Mouse (Mus musculus) midbrain, embryonic 10.5 days (tissue): ENCODE measurements around the gene Slc2a3. TPM values are rescaled to one million over a fixed set of nuclear protein-coding genes. Genes with fewer than 3 reads are reported as not detected.

ENCODE experiments used
- DNase-seq: peaks from one replicate; pipeline ENCODE4 v3.0.0-alpha.2; 2017; ENCODE audit warnings: low spot score
- H3K27ac ChIP-seq: fragments of 300-500 bp; sonication (generic); replicated peaks from 2 replicates; pipeline ENCODE4 v1.5.1; 2016; ENCODE audit warnings: mild to moderate bottlenecking
- H3K27me3 ChIP-seq: fragments of 300-500 bp; sonication (generic); 2 replicates; pipeline ENCODE4 v1.6.1; 2016; ENCODE audit warnings: low read depth, mild to moderate bottlenecking; ENCODE audit not compliant: poor library complexity, severe bottlenecking
- H3K36me3 ChIP-seq: fragments of 300-500 bp; sonication (generic); 2 replicates; pipeline ENCODE4 v1.6.1; 2016; ENCODE audit warnings: mild to moderate bottlenecking, moderate library complexity
- H3K4me1 ChIP-seq: fragments of 300-500 bp; sonication (generic); 2 replicates; pipeline ENCODE4 v1.6.1; 2016
- H3K4me3 ChIP-seq: fragments of 300-500 bp; sonication (generic); 2 replicates; pipeline ENCODE4 v1.5.1; 2016; ENCODE audit warnings: mild to moderate bottlenecking, moderate library complexity
- H3K9me3 ChIP-seq: fragments of 300-500 bp; sonication (generic); replicated peaks from 2 replicates; pipeline ENCODE4 v1.6.1; 2016; ENCODE audit warnings: mild to moderate bottlenecking
- WGBS: fragments of 180-500 bp; shearing (Covaris S2); methylation state at CpG from one replicate; pipeline ENCODE4 v1.1.7; 2016; 5-methylcytosine and 5-hydroxymethylcytosine counted together
- polyA plus RNA-seq: library from polyadenylated mRNA; unstranded; fragments of >200 nt; fragmentation: Nextera tagmentation; extraction: Ambion mirVana; gene quantifications from 2 replicates; pipeline ENCODE4 v1.2.1, GENCODE M21; 2016

Gene Slc2a3
- 42.0 and 63.0 TPM in 2 replicates for polyA plus RNA-seq

GRCm38 (mm10) chr6:122801301-122801800, at the start of gene Slc2a3:
Gene Slc2a3, minus strand, starts transcription at chr6:122801640.
- WGBS, result under 1% methylated on average over 46 of the region's 46 CpGs
- peaks cover 15% of the 10 kb centered on the region for H3K4me1 ChIP-seq
- peak within 1 kb of the TSS; percentile 64 for H3K4me3 ChIP-seq
- H3K36me3 ChIP-seq, result no peaks in the 10 kb centered on the region
- H3K27me3 ChIP-seq, result peaks cover 44% of the 10 kb centered on the region
- H3K27ac ChIP-seq, result peak within 1 kb of the TSS; percentile 83
- DNase-seq, result peak; percentile 70
- no peaks in the 10 kb centered on the region for H3K9me3 ChIP-seq

GRCm38 (mm10) chr6:122843759-122844158, 42.3 kb upstream of the Slc2a3 start:
- H3K9me3 ChIP-seq, result no peaks in the 10 kb centered on the region
- DNase-seq, result no peak
- H3K27ac ChIP-seq, result no peak overlapping the region
- 93% methylated on average over 6 of the region's 6 CpGs for WGBS
- peaks cover 55% of the 10 kb centered on the region for H3K36me3 ChIP-seq
- no peaks in the 10 kb centered on the region for H3K4me1 ChIP-seq
- no peaks in the 10 kb centered on the region for H3K27me3 ChIP-seq
- no peak overlapping the region for H3K4me3 ChIP-seq

- H3K27ac ChIP-seq, result no peak overlapping the region
- DNase-seq, result no peak
- no peaks in the 10 kb centered on the region for H3K27me3 ChIP-seq
- WGBS, result 90% methylated on average over 5 of the region's 5 CpGs
- peaks cover 88% of the 10 kb centered on the region for H3K36me3 ChIP-seq
- H3K4me1 ChIP-seq, result no peaks in the 10 kb centered on the region
- H3K9me3 ChIP-seq, result no peaks in the 10 kb centered on the region; the same call in 1 of the 2 replicates
- no peak overlapping the region for H3K4me3 ChIP-seq
These were observed 36.1 kb upstream of the Slc2a3 start for GRCm38 (mm10) chr6:122837539-122837938.

- 95% methylated on average over 3 of the region's 3 CpGs for WGBS
- H3K4me3 ChIP-seq, result no peak overlapping the region
- no peak for DNase-seq
- H3K9me3 ChIP-seq, result no peaks in the 10 kb centered on the region; the same call in 1 of the 2 replicates
- peaks cover 82% of the 10 kb centered on the region for H3K36me3 ChIP-seq
- no peaks in the 10 kb centered on the region for H3K27me3 ChIP-seq
- no peak overlapping the region for H3K27ac ChIP-seq
- H3K4me1 ChIP-seq, result no peaks in the 10 kb centered on the region
These were observed 35.5 kb upstream of the Slc2a3 start for GRCm38 (mm10) chr6:122836974-122837373.

- DNase-seq, result no peak
- Histone ChIP-seq H3K27ac (no peak overlapping the region), H3K36me3 (peaks cover 59% of the 10 kb centered on the region), H3K4me1 (no peaks in the 10 kb centered on the region), H3K4me3 (no peak overlapping the region), H3K9me3 (no peaks in the 10 kb centered on the region; the same call in 1 of the 2 replicates), H3K27me3 (no peaks in the 10 kb centered on the region)
- 58% methylated on average over 4 of the region's 4 CpGs for WGBS
These were observed 32.9 kb upstream of the Slc2a3 start for GRCm38 (mm10) chr6:122834365-122834764.

GRCm38 (mm10) chr6:122832880-122833279, 31.4 kb upstream of the Slc2a3 start:
- Histone ChIP-seq H3K4me3 (no peak overlapping the region), H3K27ac (no peak overlapping the region), H3K36me3 (peaks cover 50% of the 10 kb centered on the region), H3K4me1 (no peaks in the 10 kb centered on the region), H3K27me3 (no peaks in the 10 kb centered on the region), H3K9me3 (no peaks in the 10 kb centered on the region; the same call in 1 of the 2 replicates)
- 81% methylated on average over 7 of the region's 7 CpGs for WGBS
- DNase-seq, result no peak

GRCm38 (mm10) chr6:122828086-122828485, 26.6 kb upstream of the Slc2a3 start:
- Histone ChIP-seq H3K27me3 (peaks cover 17% of the 10 kb centered on the region), H3K36me3 (peaks cover 12% of the 10 kb centered on the region), H3K9me3 (no peaks in the 10 kb centered on the region), H3K27ac (no peak overlapping the region), H3K4me3 (no peak overlapping the region), H3K4me1 (peaks cover 15% of the 10 kb centered on the region)
- peak; percentile 38 for DNase-seq
- WGBS, result 40% methylated on average over 13 of the region's 13 CpGs

GRCm38 (mm10) chr6:122825923-122826742, 24.7 kb upstream of the Slc2a3 start:
- peaks cover 28% of the 10 kb centered on the region for H3K4me1 ChIP-seq
- H3K27me3 ChIP-seq, result peaks cover 27% of the 10 kb centered on the region
- no peaks in the 10 kb centered on the region for H3K9me3 ChIP-seq
- peak; percentile 36 for DNase-seq
- 4% methylated on average over 29 of the region's 29 CpGs for WGBS
- peak overlapping the region; percentile 50 for H3K27ac ChIP-seq
- H3K36me3 ChIP-seq, result peaks cover 9% of the 10 kb centered on the region; the same call in 1 of the 2 replicates
- H3K4me3 ChIP-seq, result peak overlapping the region; percentile 50

GRCm38 (mm10) chr6:122825166-122825565, 23.7 kb upstream of the Slc2a3 start:
- Histone ChIP-seq H3K27me3 (peaks cover 32% of the 10 kb centered on the region), H3K4me3 (no peak overlapping the region), H3K36me3 (peaks cover 9% of the 10 kb centered on the region; the same call in 1 of the 2 replicates), H3K9me3 (no peaks in the 10 kb centered on the region), H3K27ac (no peak overlapping the region), H3K4me1 (peaks cover 38% of the 10 kb centered on the region)
- WGBS, result 93% methylated on average over 9 of the region's 9 CpGs
- DNase-seq, result no peak

GRCm38 (mm10) chr6:122824086-122824485, 22.6 kb upstream of the Slc2a3 start:
- DNase-seq, result no peak
- peaks cover 3% of the 10 kb centered on the region; the same call in 1 of the 2 replicates for H3K36me3 ChIP-seq
- H3K9me3 ChIP-seq, result no peaks in the 10 kb centered on the region
- H3K4me3 ChIP-seq, result no peak overlapping the region
- WGBS, result 75% methylated on average over 10 of the region's 10 CpGs
- peaks cover 33% of the 10 kb centered on the region for H3K27me3 ChIP-seq
- H3K27ac ChIP-seq, result no peak overlapping the region
- peaks cover 44% of the 10 kb centered on the region for H3K4me1 ChIP-seq

- Histone ChIP-seq H3K27ac (no peak overlapping the region), H3K36me3 (no peaks in the 10 kb centered on the region), H3K27me3 (peaks cover 45% of the 10 kb centered on the region), H3K4me3 (0 out of 2 replicates have a peak overlapping the region, but pooled peaks have one; percentile 79), H3K9me3 (no peaks in the 10 kb centered on the region), H3K4me1 (peaks cover 44% of the 10 kb centered on the region)
- DNase-seq, result no peak
- WGBS, result 79% methylated on average over 9 of the region's 9 CpGs
These were observed 20.4 kb upstream of the Slc2a3 start for GRCm38 (mm10) chr6:122821822-122822221.

GRCm38 (mm10) chr6:122820799-122821650, 19.6 kb upstream of the Slc2a3 start:
- WGBS, result 30% methylated on average over 15 of the region's 15 CpGs
- Histone ChIP-seq H3K36me3 (no peaks in the 10 kb centered on the region), H3K27ac (peak overlapping the region; percentile 89; the same call in 1 of the 2 replicates), H3K4me1 (peaks cover 36% of the 10 kb centered on the region), H3K9me3 (no peaks in the 10 kb centered on the region), H3K4me3 (peak overlapping the region; percentile 79), H3K27me3 (peaks cover 45% of the 10 kb centered on the region)
- DNase-seq, result no peak
